Mouse (Mus musculus): ENCODE data around the gene Tmem140.

- TF ChIP-seq USF1 (IDR thresholded peaks at IDR 0.05; ENCODE audit: low read depth, low read length) (no peak), GATA1 (IDR thresholded peaks at IDR 0.05; ENCODE audit: low read depth, low read length) (no peak)
These were observed 32.6 kb downstream of the Tmem140 start for GRCm38 (mm10) chr6:34895569-34895968.

Measured in MEL (cell line).